Mouse (Mus musculus) kidney, postnatal 14 days (tissue): ENCODE measurements at regions not wholly inside any gene's neighbourhood (a gene's known extent, or its start where the extent isn't known, plus 50 kb on each side); places are given as distances from the start of the nearest gene placed in this dataset.
"Not testable (repeated sequence)": the region's sequence is repeated elsewhere in the genome, so short reads cannot be mapped to it uniquely, and the experiment has no call there.

Experiments used
- DNase-seq: peaks from one replicate; pipeline ENCODE4 v3.0.0; 2022; ENCODE audit warnings: mixed read lengths

DNA sequence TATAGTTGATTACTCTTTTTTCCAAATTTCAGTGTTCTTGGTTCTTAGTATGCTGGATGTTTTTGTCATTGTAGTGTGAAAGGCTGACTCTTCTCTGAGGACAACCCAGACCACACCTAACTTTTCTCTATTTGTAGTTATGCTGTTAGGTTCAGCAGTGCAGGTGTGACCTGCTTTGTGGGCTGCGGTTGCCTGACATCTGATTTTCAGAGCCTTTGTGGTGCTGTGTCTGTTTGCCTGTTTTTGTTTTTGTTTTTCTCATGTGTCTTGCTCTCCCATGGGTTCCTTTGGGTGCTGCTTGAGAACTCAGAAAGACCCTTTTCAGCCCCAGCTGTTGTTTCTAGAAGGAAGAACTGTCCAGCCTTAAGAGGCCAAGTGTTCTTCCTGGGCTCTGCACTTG is 52.0 kb upstream of the Trpm1 start:
- no peak for DNase-seq

DNA sequence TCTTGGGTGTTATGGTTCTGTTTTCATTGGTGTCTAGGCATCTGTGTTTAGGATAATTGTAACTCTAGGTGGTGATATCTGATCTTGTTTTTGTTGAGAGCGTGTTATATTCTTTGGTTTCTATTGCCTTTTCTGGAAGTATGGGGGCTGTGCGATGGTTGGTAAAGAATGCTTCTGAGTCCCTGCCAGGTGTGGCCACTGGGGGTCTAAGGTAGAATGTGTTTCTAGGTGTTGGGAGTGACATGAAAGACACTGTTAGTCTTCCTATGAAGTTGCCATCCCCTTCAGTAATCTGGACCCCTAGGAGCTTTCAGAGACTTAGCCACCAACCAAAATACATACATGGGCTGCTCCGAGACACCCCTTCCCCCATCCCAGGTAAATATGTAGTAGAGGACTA is 54.0 kb upstream of the Trpm1 start:
- no peak for DNase-seq

DNA sequence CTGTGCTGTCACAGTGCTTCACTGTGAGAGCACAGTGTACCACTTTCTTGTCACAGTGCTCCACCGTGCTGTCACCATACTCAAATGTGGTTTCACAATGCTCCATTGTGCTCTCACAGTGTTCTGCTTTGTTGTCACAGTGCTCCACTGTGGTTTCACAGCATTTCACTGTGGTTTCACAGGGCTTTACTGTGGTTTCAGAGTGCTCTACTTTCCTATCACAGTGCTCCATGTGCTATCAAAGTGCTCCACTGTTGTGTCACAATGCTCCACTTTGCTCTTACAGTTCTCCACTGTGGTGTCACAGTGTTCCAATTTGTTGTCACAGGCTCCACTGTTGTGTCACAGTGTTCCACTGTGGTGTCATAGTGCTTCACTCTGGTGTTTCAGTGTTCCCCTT is 63.6 kb upstream of the Trpm1 start:
- no peak for DNase-seq

DNA sequence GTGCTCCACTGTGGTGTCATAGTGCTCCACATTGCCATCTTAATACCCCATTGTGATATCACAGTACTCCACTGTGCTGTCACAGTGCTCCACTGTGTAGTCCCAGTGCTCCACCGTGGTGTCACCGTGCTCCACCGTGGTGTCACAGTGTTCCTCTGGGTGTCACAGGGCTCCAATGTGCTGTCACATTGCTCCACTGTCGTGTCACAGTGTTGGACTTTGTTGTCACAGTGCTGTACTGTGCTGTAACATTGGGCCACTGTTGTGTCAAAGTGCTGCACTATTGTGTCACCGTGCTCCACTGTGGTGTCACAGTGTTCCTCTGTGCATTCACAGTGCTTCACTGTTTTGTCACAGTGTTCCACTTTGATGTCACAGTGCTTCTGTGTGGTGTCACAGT is 64.6 kb upstream of the Trpm1 start:
- no peak for DNase-seq

DNA sequence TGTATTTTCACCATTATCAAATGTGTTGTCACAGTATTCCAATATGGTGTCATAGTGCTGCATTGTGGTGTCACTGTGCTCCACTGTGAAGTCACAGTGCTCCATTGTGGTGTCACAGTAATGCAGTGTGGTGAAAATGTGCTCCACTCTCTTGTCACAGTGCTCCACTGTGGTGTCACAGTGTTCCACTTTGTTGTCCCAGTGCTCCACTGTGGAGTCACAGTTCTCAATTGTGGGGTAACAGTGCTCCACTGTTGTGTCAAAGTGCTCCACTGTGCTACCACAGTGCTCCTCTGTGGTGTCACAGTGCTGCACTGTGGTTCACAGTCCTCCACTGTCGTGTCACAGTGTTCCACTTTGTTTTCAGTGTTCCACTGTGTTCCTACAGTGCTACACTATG is 69.7 kb upstream of the Trpm1 start:
- DNase-seq: not testable (repeated sequence)

DNA sequence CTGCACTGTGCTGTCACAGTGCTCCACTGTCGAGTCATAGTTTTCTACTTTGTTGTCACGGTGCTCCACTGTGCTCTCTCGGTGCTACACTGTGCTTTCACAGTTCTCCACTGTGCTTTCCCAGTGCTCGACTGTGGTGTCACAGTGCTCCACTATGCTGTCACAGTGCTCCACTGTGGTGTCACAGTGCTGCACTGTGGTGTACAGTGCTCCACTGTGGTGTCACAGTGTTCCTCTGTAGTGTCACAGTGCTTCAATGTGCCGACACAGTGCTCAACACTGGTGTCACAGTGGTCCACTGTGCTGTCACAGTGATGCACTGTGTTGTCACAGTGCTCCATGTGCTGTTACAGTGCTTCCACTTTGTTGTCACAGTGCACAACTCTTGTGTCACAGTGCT is 71.0 kb upstream of the Trpm1 start:
- no peak for DNase-seq

DNA sequence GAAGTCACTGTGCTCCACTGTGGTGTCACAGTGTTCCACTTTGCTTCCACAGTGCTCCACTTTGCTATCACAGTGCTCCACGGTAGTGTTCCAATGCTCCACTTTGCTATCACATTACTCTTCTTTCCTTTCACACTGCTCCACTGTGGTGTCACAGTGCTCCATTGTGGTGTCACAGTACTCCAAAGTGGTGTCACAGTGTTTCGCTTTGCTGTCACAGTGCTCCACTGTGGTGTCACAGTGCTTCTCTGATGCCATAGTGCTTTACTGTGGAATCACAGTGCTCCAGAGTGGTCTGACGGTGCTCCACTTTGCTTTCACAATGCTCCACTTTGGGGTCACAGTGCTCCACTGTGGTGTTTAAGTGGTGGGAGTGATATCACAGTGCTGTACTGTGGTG is 71.4 kb upstream of the Trpm1 start:
- no peak for DNase-seq

DNA sequence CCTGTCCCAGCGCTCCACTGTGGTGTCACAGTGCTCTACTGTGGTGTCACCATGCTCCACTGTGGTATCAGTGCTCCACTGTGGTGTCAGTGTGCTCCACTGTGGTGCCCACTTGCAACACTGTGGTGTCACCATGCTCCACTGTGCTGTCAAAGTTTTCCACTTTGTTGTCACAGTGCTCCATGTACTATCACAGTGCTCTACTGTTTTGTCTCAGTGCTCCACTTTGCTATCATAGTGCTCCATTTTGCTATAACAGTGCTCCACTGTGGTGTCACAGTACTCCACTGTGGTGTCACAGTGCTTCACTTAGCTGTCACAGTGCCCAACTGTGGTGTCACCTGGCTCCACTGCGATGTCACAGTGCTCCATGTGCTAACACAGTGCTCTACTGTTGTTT is 72.0 kb upstream of the Trpm1 start:
- DNase-seq: no peak

DNA sequence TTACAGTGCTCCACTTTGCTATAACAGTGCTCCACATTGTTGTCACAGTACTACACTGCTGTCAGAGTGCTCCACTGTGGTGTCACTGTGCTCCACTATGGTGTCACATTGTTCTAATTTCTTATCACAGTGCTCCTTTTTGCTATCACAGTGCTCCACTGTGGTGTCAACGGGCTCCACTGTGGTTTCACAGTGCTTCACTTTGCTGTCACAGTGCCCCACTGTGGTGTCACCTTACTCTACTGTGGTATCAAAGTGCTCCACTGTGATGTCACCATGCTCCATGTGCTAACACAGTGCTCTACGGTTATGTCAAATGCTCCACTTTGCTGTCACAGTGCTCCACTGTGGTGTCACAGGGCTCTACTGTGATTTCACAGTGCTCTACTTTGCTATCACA is 72.6 kb upstream of the Trpm1 start:
- no peak for DNase-seq

DNA sequence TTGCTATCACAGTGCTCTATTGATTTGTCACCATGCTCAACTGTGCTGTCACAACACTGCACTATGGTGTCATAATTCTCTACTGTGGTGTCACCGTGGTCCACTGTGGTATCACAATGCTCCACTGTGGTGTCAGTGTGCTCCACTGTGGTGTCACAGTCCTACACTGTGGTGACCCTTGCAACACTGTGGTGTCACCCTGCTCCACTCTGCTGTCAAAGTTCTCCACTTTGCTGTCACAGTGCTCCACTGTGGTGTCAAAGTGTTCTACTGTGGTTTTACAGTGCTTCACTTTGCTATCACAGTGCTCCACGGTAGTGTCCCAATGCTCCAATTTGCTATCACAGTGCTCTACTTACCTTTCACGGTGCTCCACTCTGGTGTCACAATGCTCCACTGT is 74.3 kb upstream of the Trpm1 start:
- no peak for DNase-seq

DNA sequence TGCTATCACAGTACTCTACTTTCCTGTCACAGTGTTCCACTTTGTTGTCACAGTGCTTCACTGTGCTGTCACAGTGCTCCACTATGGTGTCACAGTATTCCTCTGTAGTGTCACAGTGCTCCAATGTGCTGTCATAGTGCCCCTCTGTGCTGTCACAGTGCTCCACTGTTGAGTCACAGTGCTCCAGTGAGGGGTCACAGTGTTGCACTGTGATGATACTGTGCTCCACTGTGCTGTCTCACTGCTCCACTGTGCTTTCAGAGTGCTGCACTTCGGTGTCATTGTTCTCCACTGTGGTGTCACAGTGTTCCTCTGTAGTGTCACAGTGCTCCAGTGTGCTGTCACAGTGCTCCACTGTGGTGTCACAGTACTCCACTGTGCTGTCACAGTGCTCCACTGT is 75.0 kb upstream of the Trpm1 start:
- DNase-seq: no peak

DNA sequence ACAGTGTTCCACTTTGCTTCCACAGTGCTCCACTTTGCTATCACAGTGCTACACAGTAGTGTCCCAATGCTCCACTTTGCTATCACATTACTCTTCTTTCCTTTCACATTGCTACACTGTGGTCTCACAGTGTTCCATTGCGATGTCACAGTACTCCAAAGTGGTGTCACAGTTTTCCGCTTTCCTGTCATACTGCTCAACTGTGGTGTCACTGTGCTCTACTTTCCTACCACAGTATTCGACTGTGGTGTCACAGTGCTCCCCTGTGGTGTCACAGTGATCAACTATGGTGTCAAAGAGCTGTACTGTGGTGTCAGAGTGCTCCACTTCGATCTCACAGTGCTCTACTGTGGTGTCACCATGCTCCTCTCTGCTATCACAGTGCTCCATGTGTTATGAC is 76.1 kb upstream of the Trpm1 start:
- DNase-seq: peak; percentile 15

DNA sequence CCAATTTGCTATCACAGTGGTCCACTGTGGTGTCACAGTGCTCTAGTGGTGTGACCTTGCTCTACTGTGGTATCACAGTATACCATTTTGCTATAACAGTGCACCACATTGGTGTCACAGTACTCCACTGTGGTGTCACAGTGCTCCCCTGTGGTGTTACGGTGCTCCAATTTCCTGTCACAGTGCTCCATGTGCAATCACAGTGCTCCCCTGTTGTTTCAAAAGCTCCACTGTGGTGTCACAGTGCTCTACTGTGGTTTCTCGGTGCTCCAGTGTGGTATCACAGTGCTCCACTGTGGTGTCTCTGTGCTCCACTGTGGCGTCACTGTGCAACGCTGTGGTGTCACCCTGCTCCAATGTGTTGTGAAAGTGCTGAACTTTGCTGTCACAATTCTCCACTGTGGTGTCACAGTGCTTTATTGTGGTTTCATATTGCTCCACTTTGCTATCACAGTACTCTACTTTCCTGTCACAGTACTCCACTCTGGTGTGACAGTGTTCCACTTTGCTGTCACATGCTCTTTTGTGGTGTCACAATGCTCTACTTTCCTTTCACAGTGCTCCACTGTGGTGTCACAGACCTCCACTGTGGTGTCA is 76.8 kb upstream of the Trpm1 start:
- DNase-seq: no peak

DNA sequence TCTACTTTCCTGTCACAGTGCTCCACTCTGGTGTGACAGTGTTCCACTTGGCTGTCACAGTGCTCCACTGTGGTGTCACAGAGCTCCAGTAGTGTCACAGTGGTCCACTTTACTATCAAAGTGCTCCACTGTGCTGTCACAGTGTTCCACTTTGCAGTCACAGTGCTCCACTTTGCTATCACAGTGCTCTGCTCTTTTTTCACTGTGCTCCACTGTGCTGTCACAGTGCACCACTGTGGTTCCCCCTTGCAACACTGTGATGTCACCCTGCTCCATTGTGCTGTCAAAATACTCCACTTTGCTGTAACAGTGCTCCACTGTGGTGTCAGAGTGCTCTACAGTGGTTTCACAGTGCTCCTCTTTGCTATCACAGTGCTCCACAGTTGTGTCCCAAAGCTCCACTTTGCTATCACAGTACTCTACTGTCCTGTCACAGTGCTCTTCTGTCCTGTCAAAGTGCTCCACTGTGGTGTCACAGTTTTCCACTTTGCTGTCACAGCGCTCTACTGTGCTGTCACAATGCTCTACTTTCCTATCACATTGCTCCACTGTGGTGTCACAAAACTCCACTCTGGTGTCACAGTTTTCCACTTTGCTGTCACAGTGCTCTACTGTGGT is 77.8 kb upstream of the Trpm1 start:
- DNase-seq: no peak

DNA sequence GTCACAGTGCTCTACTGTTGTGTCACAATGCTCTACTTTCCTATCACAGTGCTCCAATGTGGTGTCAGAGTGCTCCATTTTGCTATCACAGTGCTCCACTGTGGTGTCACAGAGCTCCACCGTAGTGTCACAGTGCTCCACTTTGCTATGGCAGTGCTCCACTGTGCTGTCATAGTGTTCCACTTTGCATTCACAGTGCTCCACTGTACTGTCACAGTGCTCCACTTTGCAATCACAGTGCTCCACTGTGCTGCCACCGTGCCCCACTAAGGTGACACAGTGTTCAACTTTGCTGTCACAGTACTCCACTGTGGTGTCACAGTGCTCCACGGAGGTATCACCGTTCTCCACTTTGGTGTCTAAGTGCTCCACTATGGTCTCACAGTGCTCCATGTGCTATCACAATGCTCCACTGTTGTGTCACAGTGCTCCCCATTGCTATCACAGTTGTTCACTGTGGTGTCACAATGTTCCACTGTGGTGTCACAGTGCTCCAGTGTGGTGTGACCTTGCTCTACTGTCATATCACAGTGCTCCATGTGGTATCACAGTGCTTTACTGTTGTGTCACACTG is 78.9 kb upstream of the Trpm1 start:
- no peak for DNase-seq

DNA sequence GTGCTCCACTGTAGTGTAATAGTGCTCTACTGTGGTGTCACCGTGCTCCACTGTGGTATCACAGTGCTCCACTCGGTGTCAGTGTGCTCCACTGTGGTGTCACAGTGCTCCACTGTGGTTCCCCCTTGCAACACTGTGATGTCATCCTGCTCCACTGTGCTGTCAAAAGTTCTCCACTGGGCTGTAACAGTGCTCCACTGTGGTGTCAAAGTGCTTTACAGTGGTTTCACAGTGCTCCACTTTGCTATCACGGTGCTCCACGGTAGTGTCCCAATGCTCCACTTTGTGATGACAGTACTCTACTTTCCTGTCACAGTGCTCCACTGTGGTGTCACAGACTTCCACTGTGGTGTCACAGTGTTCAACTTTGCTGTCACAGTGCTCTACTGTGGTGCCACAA is 79.4 kb upstream of the Trpm1 start:
- DNase-seq: no peak

DNA sequence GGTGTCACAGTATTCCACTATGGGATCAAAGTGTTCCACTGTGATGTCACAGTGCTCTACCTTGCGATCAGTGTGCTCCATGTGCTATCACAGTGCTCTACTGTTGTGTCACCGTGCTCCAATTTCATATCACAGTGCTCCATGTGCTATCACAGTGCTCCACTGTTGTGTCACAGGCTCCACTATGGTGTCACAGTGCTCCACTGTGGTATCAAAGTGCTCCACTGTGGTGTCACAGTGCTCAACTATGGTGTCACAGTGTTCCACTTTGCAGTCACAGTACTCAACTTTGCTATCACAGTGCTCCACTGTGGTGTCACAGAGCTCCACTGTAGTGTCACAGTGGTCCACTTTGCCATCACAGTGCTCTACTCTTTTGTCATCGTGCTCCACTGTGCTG is 79.9 kb upstream of the Trpm1 start:
- DNase-seq: no peak

DNA sequence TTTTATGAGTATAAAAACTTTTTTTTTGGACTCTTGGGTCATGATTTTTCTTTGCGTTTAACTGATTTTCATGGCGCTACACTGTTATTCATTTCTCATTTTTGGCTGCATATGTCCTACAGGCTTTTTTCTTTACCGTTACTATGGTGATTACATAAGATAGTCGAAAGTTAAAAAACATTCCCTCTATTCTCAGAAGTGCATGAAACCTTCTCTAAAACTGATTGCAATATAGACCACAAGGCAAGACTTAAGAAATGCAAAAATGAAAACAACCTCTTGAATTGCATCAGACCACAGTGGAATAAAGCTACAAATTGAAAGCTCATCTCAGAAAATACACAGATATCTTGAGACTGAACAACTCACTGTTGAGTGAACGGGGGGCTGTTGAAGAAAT is 82.7 kb upstream of the Trpm1 start:
- no peak for DNase-seq

DNA sequence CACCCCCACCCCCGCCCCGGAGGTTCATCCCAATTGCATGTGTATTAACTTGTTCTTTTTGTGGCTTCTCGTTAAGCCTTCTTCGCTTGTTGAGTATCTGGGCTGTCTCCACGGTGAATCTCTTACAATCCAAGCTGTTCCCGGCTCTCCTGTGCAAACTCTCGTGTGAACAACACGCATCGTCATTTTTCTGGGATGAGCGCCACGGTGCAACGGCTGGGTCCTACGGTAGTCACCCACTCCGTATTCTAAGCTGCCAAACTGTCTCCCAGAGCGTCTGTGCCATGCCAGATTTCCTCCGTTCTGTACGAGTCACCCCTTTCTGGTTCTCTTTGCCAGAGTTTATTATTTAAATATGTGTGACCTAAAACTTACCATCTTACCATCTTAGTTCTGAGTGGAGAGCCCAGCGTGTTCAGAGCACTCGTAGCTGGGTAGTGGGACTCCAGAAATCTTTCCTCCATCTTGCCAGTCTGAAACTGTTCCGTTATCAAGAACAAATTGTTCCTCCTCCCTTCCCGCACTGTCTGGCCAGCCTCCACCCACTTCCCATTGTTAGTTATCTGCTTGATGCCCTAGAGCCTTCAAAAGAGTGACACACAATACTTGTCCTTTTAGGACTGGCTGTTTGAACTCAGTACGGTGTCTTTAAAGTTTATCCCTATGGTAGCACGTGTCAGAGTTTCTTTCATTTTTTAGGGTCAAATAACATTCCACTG is 87.9 kb upstream of the Trpm1 start:
- DNase-seq: no peak

DNA sequence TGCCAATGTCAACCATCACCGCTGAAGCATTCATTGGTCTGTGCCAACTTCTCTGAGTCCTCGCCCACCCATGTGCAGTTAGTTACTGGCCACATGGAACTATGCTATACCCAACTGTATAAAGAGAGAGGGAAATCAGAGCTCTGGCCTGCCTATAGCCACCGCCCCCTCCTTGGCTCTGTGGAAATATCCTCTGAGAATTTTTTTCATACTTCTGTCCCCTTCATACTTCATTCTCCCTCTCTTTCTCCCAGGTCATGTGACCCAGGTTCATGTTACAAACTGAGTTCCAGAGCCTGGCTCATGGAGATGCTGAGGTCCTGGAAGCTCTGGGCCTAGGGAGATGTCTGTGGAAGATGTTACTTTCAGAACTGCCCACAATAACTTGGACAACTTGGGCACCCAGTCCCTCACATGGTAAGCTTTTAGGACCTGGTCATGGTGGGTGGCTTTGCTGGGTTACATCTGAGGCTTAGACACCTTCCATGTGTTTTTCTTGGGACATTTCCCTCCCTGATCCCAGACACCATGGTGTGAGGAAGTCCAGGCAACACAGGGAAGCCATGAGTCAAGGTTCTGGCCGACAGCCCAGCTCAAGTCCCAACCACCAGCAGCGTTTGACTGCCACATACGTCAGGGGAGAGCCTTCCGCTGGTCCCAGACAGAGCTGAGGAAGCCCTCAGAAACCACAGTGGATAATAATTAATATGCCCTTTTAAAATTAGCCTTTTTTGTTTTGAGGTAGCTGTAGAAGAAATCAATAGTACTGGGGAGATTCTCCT is 89.0 kb upstream of the Trpm1 start:
- DNase-seq: peak; percentile 74

DNA sequence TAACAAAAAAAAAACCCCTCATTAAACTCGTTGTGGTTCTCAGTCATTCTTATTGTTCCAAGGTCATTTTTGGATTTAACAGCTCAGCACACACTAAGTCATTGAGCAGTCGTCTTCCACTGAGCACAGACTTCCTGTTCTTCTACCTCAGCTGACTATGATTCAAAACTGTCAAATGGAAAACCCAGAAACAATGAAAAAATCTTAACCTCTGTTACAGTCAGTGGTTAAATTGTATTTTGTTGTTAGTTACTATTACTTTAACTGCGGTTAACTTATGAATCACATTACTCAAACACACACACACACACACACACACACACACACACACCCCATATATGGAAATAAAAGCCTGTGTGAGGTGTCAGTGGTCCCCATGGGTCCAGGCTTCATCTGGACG is 92.5 kb upstream of the Trpm1 start:
- DNase-seq: no peak

DNA sequence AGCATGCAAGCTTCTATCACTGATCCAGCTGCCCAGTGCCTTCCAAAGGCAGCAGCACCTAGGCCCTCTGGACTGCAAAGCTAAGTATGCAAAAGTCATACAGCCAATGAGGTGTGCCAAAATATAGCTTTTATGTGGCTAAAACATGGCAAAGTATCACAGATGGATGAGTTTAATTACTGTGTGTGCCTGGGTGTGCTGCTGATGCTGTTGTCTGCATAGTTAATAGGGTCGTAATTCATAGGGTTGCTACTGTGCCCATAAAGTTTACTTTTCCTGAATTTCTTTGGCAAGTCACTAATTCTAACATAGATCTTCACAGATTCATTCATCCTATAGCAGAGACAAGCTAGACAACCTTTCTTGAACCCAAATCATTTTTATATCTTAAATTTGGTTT is 93.1 kb upstream of the Trpm1 start:
- DNase-seq: no peak

DNA sequence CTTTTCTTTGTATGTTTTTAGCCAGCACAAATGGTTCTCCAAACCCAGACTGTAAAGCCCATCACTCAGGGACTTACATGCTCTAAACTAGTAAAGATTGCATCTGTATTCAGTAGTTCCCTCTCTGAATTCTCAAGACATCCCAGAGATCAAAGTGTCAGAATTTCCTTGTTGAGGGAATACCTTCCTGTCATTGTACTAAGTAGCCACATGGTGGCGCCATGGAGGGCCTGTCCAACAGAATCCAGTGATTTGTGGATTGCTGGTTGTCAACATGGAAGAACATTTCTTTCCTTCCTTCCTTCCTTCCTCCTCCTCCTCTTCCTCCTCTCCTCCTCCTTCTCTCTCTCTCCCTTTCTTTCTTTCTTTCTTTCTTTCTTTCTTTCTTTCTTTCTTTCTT is 93.6 kb upstream of the Trpm1 start:
- DNase-seq: peak; percentile 21
